Mouse (Mus musculus): ENCODE measurements around the gene Ifna15. TPM values are rescaled to one million over a fixed set of nuclear protein-coding genes. Genes with fewer than 3 reads are reported as not detected.
A peak's percentile ranks its signal among the peaks of the same experiment; 100 is the strongest.

Ifna15 gene
- polyA plus RNA-seq, 1 experiment from 2014 or later = not detected

DNA sequence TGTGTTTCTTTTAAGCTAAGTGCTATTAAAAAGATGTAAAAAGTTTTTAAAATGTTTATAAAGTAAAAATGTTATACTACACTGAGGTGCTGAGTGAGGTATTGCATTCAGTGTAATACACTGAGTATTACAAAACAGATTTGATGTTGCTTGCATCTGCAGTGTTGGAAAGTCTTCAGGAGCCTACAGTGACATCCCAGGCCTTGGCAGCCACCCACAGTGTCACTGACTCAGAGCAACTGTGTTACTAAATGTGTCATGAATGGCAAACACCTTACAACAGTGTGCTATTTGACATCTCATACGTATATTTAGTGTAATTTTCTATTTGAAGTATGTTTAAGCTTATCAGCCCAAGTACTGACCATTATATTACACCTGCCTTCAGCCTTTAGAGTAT, 10.1 kb downstream of the Ifna15 start:
- Histone ChIP-seq H3K4me3 (ENCODE audit: low read depth, low read length) (no peak overlapping the region), H3K27me3 (replicated peaks; ENCODE audit: control insufficient read depth, insufficient read depth, low read length) (no peaks in the 10 kb centered on the region), H3K9ac (ENCODE audit: low read depth, low read length) (no peak overlapping the region), H3K27ac (ENCODE audit: low read depth, low read length) (no peak overlapping the region), H3K4me1 (replicated peaks; ENCODE audit: control insufficient read depth, insufficient read depth, low read length) (no peaks in the 10 kb centered on the region), H3K4me2 (replicated peaks; ENCODE audit: low read depth) (no peak overlapping the region), H3K36me3 (ENCODE audit: control insufficient read depth, insufficient read depth) (no peaks in the 10 kb centered on the region), H3K9me3 (ENCODE audit: control insufficient read depth) (no peaks in the 10 kb centered on the region)
- no peak for TF ChIP-seq CTCF (IDR thresholded peaks at IDR 0.05; ENCODE audit: low read depth)
- WGBS = 74% methylated on average over 1 of the region's 1 CpGs
- ATAC-seq = no peak

DNA sequence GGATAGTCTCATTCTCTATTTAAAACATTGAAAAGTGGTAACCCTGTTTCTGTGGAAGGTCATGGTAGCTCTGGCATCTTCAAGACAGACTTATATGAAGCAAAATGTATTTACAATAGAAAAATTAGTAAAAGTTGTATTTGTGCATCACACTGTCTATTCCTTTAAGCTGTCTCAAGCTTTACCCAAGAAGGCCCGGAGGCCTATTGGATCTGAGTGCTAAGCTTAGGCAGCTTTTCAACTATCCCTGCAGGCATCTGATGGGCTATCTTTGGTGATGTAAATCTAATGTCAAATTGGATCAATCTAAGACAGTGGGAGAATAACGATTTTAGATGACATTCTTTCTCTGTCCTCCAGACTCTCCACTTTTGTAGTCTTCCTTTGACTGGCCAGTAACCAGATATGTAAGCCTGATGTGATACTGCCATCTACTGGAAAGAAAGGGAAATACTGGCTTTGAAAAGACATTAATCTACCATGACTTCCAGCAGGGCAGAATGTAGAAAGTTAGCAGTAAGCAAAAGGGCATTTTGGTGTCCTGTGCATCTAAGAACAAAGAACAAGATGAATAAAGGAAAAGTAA, 14.3 kb downstream of the Ifna15 start:
- peak; percentile 92 for TF ChIP-seq CTCF (IDR thresholded peaks at IDR 0.05; ENCODE audit: low read depth)
- H3K9ac ChIP-seq (ENCODE audit: low read depth, low read length) = no peak overlapping the region
- 49% methylated on average over 2 of the region's 2 CpGs for WGBS
- H3K36me3 ChIP-seq (ENCODE audit: control insufficient read depth, insufficient read depth) = no peaks in the 10 kb centered on the region
- no peaks in the 10 kb centered on the region for H3K9me3 ChIP-seq (ENCODE audit: control insufficient read depth)
- H3K4me2 ChIP-seq (replicated peaks; ENCODE audit: low read depth) = no peak overlapping the region
- H3K27me3 ChIP-seq (replicated peaks; ENCODE audit: control insufficient read depth, insufficient read depth, low read length) = no peaks in the 10 kb centered on the region
- ATAC-seq = 0 out of 2 replicates have a peak, but pooled peaks have one; percentile 38
- H3K4me1 ChIP-seq (replicated peaks; ENCODE audit: control insufficient read depth, insufficient read depth, low read length) = no peaks in the 10 kb centered on the region
- no peak overlapping the region for H3K27ac ChIP-seq (ENCODE audit: low read depth, low read length)
- H3K4me3 ChIP-seq (ENCODE audit: low read depth, low read length) = no peak overlapping the region

DNA sequence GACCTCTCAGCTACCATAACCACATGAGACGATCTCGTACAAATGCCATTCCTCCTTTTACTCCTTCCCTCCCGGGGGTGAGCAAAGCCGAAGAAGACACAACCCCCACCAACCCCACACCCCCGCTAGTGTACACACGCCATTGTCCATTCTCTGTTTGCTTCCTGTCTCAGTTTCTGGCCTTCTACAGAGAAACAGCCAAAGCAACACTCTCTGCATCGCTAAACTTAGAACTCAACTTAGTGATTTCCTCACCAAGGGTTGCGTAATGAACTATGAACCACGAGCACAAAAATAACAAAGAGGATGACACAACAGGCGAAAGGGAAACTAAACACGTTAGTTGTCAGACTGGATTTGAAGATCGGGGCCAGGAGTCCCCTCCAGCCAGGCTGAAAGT, 20.7 kb downstream of the Ifna15 start:
- Histone ChIP-seq H3K36me3 (ENCODE audit: control insufficient read depth, insufficient read depth) (no peaks in the 10 kb centered on the region), H3K27me3 (replicated peaks; ENCODE audit: control insufficient read depth, insufficient read depth, low read length) (no peaks in the 10 kb centered on the region), H3K4me3 (ENCODE audit: low read depth, low read length) (no peak overlapping the region), H3K9me3 (ENCODE audit: control insufficient read depth) (no peaks in the 10 kb centered on the region), H3K4me1 (replicated peaks; ENCODE audit: control insufficient read depth, insufficient read depth, low read length) (no peaks in the 10 kb centered on the region), H3K9ac (ENCODE audit: low read depth, low read length) (no peak overlapping the region), H3K27ac (ENCODE audit: low read depth, low read length) (no peak overlapping the region), H3K4me2 (replicated peaks; ENCODE audit: low read depth) (no peak overlapping the region; the same call in 1 of the 2 replicates)
- 38% methylated on average over 12 of the region's 12 CpGs for WGBS
- ATAC-seq = 0 out of 2 replicates have a peak, but pooled peaks have one; percentile 13
- TF ChIP-seq CTCF (IDR thresholded peaks at IDR 0.05; ENCODE audit: low read depth) = no peak

DNA sequence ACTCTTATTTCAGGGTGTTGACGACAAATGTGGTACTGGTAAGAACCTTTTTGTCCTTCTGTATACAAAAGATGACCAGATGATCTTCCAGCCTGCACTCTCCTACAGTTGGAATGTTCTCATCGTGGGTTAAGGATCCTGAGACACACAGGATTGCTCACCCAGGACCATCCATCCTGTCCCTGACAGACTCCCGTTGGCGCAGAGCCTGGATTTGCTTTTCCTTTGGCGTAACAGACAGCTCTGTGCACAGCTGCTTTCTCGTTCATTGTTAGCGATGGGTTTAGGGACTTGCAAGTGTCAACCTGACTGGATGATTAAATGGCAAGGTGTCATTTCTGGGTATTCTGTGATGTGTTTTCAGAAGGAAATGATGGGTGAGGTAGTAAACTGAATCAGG, 21.4 kb downstream of the Ifna15 start:
- Histone ChIP-seq H3K27ac (ENCODE audit: low read depth, low read length) (no peak overlapping the region), H3K4me3 (ENCODE audit: low read depth, low read length) (no peak overlapping the region), H3K27me3 (replicated peaks; ENCODE audit: control insufficient read depth, insufficient read depth, low read length) (no peaks in the 10 kb centered on the region), H3K9ac (ENCODE audit: low read depth, low read length) (no peak overlapping the region), H3K4me2 (replicated peaks; ENCODE audit: low read depth) (no peak overlapping the region), H3K36me3 (ENCODE audit: control insufficient read depth, insufficient read depth) (no peaks in the 10 kb centered on the region), H3K4me1 (replicated peaks; ENCODE audit: control insufficient read depth, insufficient read depth, low read length) (no peaks in the 10 kb centered on the region), H3K9me3 (ENCODE audit: control insufficient read depth) (no peaks in the 10 kb centered on the region)
- TF ChIP-seq CTCF (IDR thresholded peaks at IDR 0.05; ENCODE audit: low read depth) = no peak
- no peak for ATAC-seq
- 44% methylated on average over 7 of the region's 7 CpGs for WGBS

DNA sequence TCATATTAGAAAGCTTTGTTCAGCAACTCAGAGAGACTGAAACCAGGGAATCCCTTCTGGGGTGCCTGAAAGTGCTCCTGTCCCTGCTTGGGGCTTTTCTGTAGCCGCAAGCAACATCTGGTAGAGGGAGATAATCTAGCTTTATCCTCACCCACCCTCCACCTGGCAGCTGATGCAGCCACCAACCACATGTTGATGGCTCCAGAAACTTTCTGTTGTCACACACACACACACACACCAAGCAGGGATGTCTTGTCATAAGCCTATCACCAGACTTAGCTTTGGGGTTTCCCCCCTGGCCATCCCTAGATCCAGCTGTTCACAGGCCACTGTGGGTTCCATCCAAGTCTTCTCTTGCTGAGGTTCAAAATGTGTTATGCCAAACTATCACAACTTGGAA, 22.3 kb downstream of the Ifna15 start:
- Histone ChIP-seq H3K9ac (ENCODE audit: low read depth, low read length) (no peak overlapping the region), H3K4me1 (replicated peaks; ENCODE audit: control insufficient read depth, insufficient read depth, low read length) (no peaks in the 10 kb centered on the region), H3K36me3 (ENCODE audit: control insufficient read depth, insufficient read depth) (no peaks in the 10 kb centered on the region), H3K9me3 (ENCODE audit: control insufficient read depth) (no peaks in the 10 kb centered on the region), H3K27me3 (replicated peaks; ENCODE audit: control insufficient read depth, insufficient read depth, low read length) (no peaks in the 10 kb centered on the region), H3K4me2 (replicated peaks; ENCODE audit: low read depth) (no peak overlapping the region), H3K27ac (ENCODE audit: low read depth, low read length) (no peak overlapping the region), H3K4me3 (ENCODE audit: low read depth, low read length) (no peak overlapping the region)
- ATAC-seq = no peak
- 94% methylated on average over 1 of the region's 1 CpGs for WGBS
- no peak for TF ChIP-seq CTCF (IDR thresholded peaks at IDR 0.05; ENCODE audit: low read depth)

DNA sequence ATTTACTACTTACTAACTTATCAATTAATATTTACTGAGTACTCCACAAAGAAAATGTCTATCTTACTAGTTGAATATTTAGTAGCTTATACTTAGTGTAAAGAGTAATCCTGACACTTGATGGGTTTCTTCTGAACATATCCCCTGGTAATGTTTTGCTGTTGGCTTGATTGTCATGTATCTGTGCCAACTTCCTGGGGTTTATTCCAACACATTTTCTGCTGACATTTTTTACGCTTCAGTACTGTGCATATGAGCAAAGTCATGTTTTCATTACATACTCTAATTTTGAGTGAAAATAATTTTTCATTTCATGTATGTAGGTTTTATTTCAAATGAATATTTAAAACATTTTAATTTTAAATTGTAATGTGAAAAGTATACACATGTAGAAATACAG, 23.1 kb downstream of the Ifna15 start:
- no peak for TF ChIP-seq CTCF (IDR thresholded peaks at IDR 0.05; ENCODE audit: low read depth)
- 74% methylated on average over 1 of the region's 1 CpGs for WGBS
- no peak overlapping the region for H3K4me3 ChIP-seq (ENCODE audit: low read depth, low read length)
- H3K9me3 ChIP-seq (ENCODE audit: control insufficient read depth) = no peaks in the 10 kb centered on the region
- H3K4me1 ChIP-seq (replicated peaks; ENCODE audit: control insufficient read depth, insufficient read depth, low read length) = no peaks in the 10 kb centered on the region
- ATAC-seq = no peak
- H3K27ac ChIP-seq (ENCODE audit: low read depth, low read length) = no peak overlapping the region
- H3K27me3 ChIP-seq (replicated peaks; ENCODE audit: control insufficient read depth, insufficient read depth, low read length) = no peaks in the 10 kb centered on the region
- no peak overlapping the region for H3K9ac ChIP-seq (ENCODE audit: low read depth, low read length)
- no peaks in the 10 kb centered on the region for H3K36me3 ChIP-seq (ENCODE audit: control insufficient read depth, insufficient read depth)
- no peak overlapping the region for H3K4me2 ChIP-seq (replicated peaks; ENCODE audit: low read depth)

DNA sequence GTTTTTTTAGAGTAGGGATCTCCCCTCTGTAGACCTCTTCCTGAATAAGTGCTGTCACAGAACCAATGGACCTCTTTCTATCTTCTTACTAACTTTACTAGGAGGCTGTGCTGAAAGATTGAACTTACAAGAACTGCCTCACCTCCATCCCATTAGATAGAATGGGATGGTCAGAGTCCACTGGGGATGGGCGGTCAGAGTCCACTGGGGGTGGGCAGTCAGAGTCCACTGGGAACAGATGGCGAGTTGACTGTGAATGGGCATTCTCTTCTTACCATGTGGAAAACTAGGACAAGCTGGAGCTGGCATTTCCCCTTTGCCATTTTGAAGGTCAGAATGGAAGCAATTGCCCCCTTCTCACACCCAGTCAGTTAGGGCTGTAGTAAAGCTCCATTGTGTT, 24.5 kb downstream of the Ifna15 start:
- ATAC-seq = no peak
- no peaks in the 10 kb centered on the region for H3K36me3 ChIP-seq (ENCODE audit: control insufficient read depth, insufficient read depth)
- H3K4me1 ChIP-seq (replicated peaks; ENCODE audit: control insufficient read depth, insufficient read depth, low read length) = no peaks in the 10 kb centered on the region
- no peaks in the 10 kb centered on the region for H3K9me3 ChIP-seq (ENCODE audit: control insufficient read depth)
- H3K27ac ChIP-seq (ENCODE audit: low read depth, low read length) = no peak overlapping the region
- no peak overlapping the region for H3K4me3 ChIP-seq (ENCODE audit: low read depth, low read length)
- no peak overlapping the region for H3K9ac ChIP-seq (ENCODE audit: low read depth, low read length)
- no peak for TF ChIP-seq CTCF (IDR thresholded peaks at IDR 0.05; ENCODE audit: low read depth)
- H3K4me2 ChIP-seq (replicated peaks; ENCODE audit: low read depth) = no peak overlapping the region
- WGBS = 80% methylated on average over 2 of the region's 2 CpGs
- no peaks in the 10 kb centered on the region for H3K27me3 ChIP-seq (replicated peaks; ENCODE audit: control insufficient read depth, insufficient read depth, low read length)
